Mouse (Mus musculus): Measurements from ENCODE around the gene Fcna.

DNA sequence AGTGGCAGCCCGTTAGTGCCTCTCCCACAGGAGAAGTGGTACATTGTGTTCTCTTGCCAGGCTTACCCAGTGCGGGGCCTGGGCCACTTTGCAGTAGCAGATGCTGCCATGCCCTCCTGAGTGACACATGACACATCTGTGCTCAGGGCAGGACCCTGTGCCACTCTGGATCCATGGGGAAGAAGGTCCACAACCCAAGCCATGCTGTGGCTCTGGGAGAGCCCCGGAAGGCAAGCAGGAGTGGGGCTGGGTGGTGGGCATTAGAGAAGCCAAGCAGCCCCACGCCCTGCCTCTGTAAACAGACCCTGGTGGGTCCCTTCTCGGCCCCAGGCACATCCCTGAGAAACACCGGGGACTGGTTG is 44.7 kb downstream of the Fcna start:
- TF ChIP-seq CTCF (IDR thresholded peaks at IDR 0.05; ENCODE audit: low read depth, low read length): no peak
- no peak for TF ChIP-seq POLR2A (IDR thresholded peaks at IDR 0.05; ENCODE audit: insufficient read depth, low read length)
